Mouse (Mus musculus) myocyte (in vitro differentiated cells): ENCODE measurements around the gene Sypl. TPM values are rescaled to one million over a fixed set of nuclear protein-coding genes. Genes with fewer than 3 reads are reported as not detected.

ENCODE experiments used
- H3K27me3 ChIP-seq: one replicate; pipeline ENCODE4 v1.6.1; 2011; ENCODE audit not compliant: control insufficient read depth, insufficient read depth, insufficient read length
- H3K36me3 ChIP-seq: one replicate; pipeline ENCODE4 v1.6.1; 2011; ENCODE audit not compliant: control insufficient read depth, insufficient read depth
- H3K4me2 ChIP-seq: one replicate; pipeline ENCODE4 v1.6.1; 2011; ENCODE audit warnings: low read depth, control low read depth
- H3K4me3 ChIP-seq: one replicate; pipeline ENCODE4 v1.5.1; 2011; ENCODE audit warnings: mild to moderate bottlenecking, control low read depth, moderate library complexity
- H3K79me2 ChIP-seq: one replicate; pipeline ENCODE4 v1.6.1; 2011; ENCODE audit not compliant: control insufficient read depth, insufficient read depth
- H3ac ChIP-seq: one replicate; pipeline ENCODE4 v1.6.1; 2011; ENCODE audit not compliant: control insufficient read depth, insufficient read length
- CEBPB ChIP-seq: IDR thresholded peaks from 2 replicates; pipeline ENCODE4 v1.6.1; 2011; ENCODE audit warnings: mild to moderate bottlenecking, moderate library complexity; ENCODE audit not compliant: poor library complexity, insufficient read depth, severe bottlenecking
- E2F4 ChIP-seq: IDR thresholded peaks from one replicate; pipeline ENCODE4 v1.6.1; 2011; ENCODE audit warnings: mild to moderate bottlenecking, control low read depth, moderate library complexity; ENCODE audit not compliant: insufficient read depth
- MAX ChIP-seq: IDR thresholded peaks from one replicate; pipeline ENCODE4 v1.6.1; 2011; ENCODE audit warnings: low read depth, mild to moderate bottlenecking, control low read depth
- MYOD1 ChIP-seq, 3 experiments: IDR thresholded peaks; one replicate each; pipeline ENCODE4 v1.6.1; 2011; ENCODE audit warnings: control low read depth in 2 of 3, low read depth in 2 of 3, mild to moderate bottlenecking in 2 of 3, moderate library complexity in 1 of 3; ENCODE audit not compliant: insufficient read length in 2 of 3, control insufficient read depth in 1 of 3
- MYOG ChIP-seq, 3 experiments: IDR thresholded peaks; one replicate each; pipeline ENCODE4 v1.6.1; 2011; ENCODE audit warnings: control low read depth in 2 of 3, low read depth in 2 of 3, mild to moderate bottlenecking in 2 of 3; ENCODE audit not compliant: insufficient read length in 2 of 3, control insufficient read depth in 1 of 3, insufficient read depth in 1 of 3
- POLR2A ChIP-seq: IDR thresholded peaks from one replicate; pipeline ENCODE4 v1.6.1; 2011; ENCODE audit warnings: low read depth, mild to moderate bottlenecking, control low read depth, moderate library complexity; ENCODE audit not compliant: insufficient read length
- POLR2AphosphoS2 ChIP-seq: IDR thresholded peaks from one replicate; pipeline ENCODE4 v1.6.1; 2011; ENCODE audit warnings: low read depth, control low read depth; ENCODE audit not compliant: insufficient read length
- REST ChIP-seq: IDR thresholded peaks from one replicate; pipeline ENCODE4 v1.6.1; 2011; ENCODE audit warnings: mild to moderate bottlenecking, control low read depth, moderate library complexity; ENCODE audit not compliant: insufficient read depth, insufficient read length
- SRF ChIP-seq: IDR thresholded peaks from one replicate; pipeline ENCODE4 v1.6.1; 2011; ENCODE audit warnings: low read depth; ENCODE audit not compliant: control insufficient read depth, insufficient read length
- TCF12 ChIP-seq: IDR thresholded peaks from one replicate; pipeline ENCODE4 v1.6.1; 2011; ENCODE audit warnings: mild to moderate bottlenecking, control low read depth; ENCODE audit not compliant: poor library complexity, insufficient read depth, severe bottlenecking
- TCF3 ChIP-seq: IDR thresholded peaks from one replicate; pipeline ENCODE4 v1.6.1; 2011; ENCODE audit warnings: low read depth, control low read depth; ENCODE audit not compliant: insufficient read length
- USF1 ChIP-seq: IDR thresholded peaks from one replicate; pipeline ENCODE4 v1.6.1; 2011; ENCODE audit warnings: low read depth, mild to moderate bottlenecking, control low read depth, moderate library complexity
- polyA plus RNA-seq: library from polyadenylated mRNA; unstranded; fragments of >200 nt; fragmentation: generic; extraction: Trizol; gene quantifications from one replicate; pipeline ENCODE4 v1.2.1, GENCODE M21; 2012; ENCODE audit warnings: missing spikeins

Sypl gene
- 64.0 TPM for polyA plus RNA-seq

- Histone ChIP-seq H3K36me3 (no peaks in the 10 kb centered on the region), H3ac (peak within 1 kb of the TSS; percentile 56), H3K4me2 (peak within 1 kb of the TSS; percentile 99), H3K27me3 (no peaks in the 10 kb centered on the region), H3K4me3 (peak within 1 kb of the TSS; percentile 90), H3K79me2 (peaks cover 42% of the 10 kb centered on the region)
- TF ChIP-seq MYOD1 (IDR thresholded peaks at IDR 0.05; ENCODE audit: control insufficient read depth in 1 of 3, insufficient read length in 2 of 3, low read depth in 2 of 3) (peak in 2 of 3 experiments; percentile 42 to 60), SRF (peak; percentile 81), POLR2AphosphoS2 (peak; percentile 78), E2F4 (no peak), POLR2A (peak; percentile 80), TCF12 (no peak), CEBPB (0 out of 2 replicates have a peak, but pooled peaks have one; percentile 6), USF1 (no peak), MYOG (IDR thresholded peaks at IDR 0.05; ENCODE audit: control insufficient read depth in 1 of 3, insufficient read depth in 1 of 3, insufficient read length in 2 of 3, low read depth in 2 of 3) (peak in 1 of 3 experiments; percentile 59)
These were observed at the start of gene Sypl for GRCm38 (mm10) chr12:32953596-32954215. Sypl (plus strand) TSS chr12:32953891.

- H3K4me2 ChIP-seq, result no peak overlapping the region
- H3K36me3 ChIP-seq, result no peaks in the 10 kb centered on the region
- no peak overlapping the region for H3ac ChIP-seq
- H3K79me2 ChIP-seq, result no peaks in the 10 kb centered on the region
- no peak overlapping the region for H3K4me3 ChIP-seq
- TF ChIP-seq MYOD1 (IDR thresholded peaks at IDR 0.05; ENCODE audit: control insufficient read depth in 1 of 3, insufficient read length in 2 of 3, low read depth in 2 of 3) (no peak), TCF3 (no peak), CEBPB (no peak), MAX (no peak), E2F4 (no peak), MYOG (IDR thresholded peaks at IDR 0.05; ENCODE audit: control insufficient read depth in 1 of 3, insufficient read depth in 1 of 3, insufficient read length in 2 of 3, low read depth in 2 of 3) (no peak)
- H3K27me3 ChIP-seq, result peaks cover 11% of the 10 kb centered on the region
These were observed 44.0 kb upstream of the Sypl start for GRCm38 (mm10) chr12:32909686-32910085.

- H3K4me2 ChIP-seq, result peak overlapping the region; percentile 82
- H3K79me2 ChIP-seq, result no peaks in the 10 kb centered on the region
- peaks cover 11% of the 10 kb centered on the region for H3K27me3 ChIP-seq
- no peak overlapping the region for H3ac ChIP-seq
- TF ChIP-seq USF1 (no peak), E2F4 (no peak), POLR2A (no peak), SRF (no peak), POLR2AphosphoS2 (no peak), MYOG (IDR thresholded peaks at IDR 0.05; ENCODE audit: control insufficient read depth in 1 of 3, insufficient read depth in 1 of 3, insufficient read length in 2 of 3, low read depth in 2 of 3) (no peak), REST (no peak), MYOD1 (IDR thresholded peaks at IDR 0.05; ENCODE audit: control insufficient read depth in 1 of 3, insufficient read length in 2 of 3, low read depth in 2 of 3) (no peak), MAX (no peak), TCF3 (no peak), TCF12 (no peak), CEBPB (no peak)
- H3K36me3 ChIP-seq, result no peaks in the 10 kb centered on the region
- H3K4me3 ChIP-seq, result no peak overlapping the region
These were observed 43.6 kb upstream of the Sypl start for GRCm38 (mm10) chr12:32910092-32910491.

- H3K4me3 ChIP-seq, result no peak overlapping the region
- H3ac ChIP-seq, result no peak overlapping the region
- peak overlapping the region; percentile 82 for H3K4me2 ChIP-seq
These were observed 43.0 kb upstream of the Sypl start for GRCm38 (mm10) chr12:32910560-32911194.

DNA sequence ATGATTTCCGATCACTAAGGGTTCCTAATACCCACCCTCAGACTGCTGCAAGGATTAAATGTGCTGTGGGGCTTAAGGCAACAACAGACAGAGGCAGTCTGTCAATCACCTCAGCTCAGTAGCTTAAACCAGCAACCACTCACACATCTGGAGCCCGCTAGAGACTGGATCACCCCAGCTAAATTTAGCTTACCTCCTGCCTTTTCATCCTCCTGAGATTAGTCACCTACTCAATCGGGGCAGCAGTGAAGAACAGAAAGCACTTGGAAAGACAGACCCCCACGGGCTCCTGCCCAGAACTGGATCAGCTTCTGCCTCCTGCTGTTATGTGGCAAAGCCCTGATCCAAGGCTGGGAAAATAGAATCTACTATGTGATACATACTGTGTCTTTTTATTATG lies 42.1 kb upstream of the Sypl start:
- no peak overlapping the region for H3K4me2 ChIP-seq
- no peak overlapping the region for H3ac ChIP-seq
- no peaks in the 10 kb centered on the region for H3K36me3 ChIP-seq
- no peak for TF ChIP-seq MYOD1 (IDR thresholded peaks at IDR 0.05; ENCODE audit: control insufficient read depth in 1 of 3, insufficient read length in 2 of 3, low read depth in 2 of 3)
- TF ChIP-seq POLR2AphosphoS2, result no peak
- TF ChIP-seq MYOG (IDR thresholded peaks at IDR 0.05; ENCODE audit: control insufficient read depth in 1 of 3, insufficient read depth in 1 of 3, insufficient read length in 2 of 3, low read depth in 2 of 3), result no peak
- no peak for TF ChIP-seq MAX
- TF ChIP-seq TCF12, result no peak
- TF ChIP-seq SRF, result no peak
- H3K79me2 ChIP-seq, result no peaks in the 10 kb centered on the region
- H3K4me3 ChIP-seq, result no peak overlapping the region
- peaks cover 11% of the 10 kb centered on the region for H3K27me3 ChIP-seq

More at GRCm38 (mm10) chr12:32910560-32911194, 43.0 kb upstream of the Sypl start:
- H3K36me3 ChIP-seq, result no peaks in the 10 kb centered on the region
- H3K79me2 ChIP-seq, result no peaks in the 10 kb centered on the region
- TF ChIP-seq TCF3, result no peak
- no peak for TF ChIP-seq POLR2A
- no peak for TF ChIP-seq TCF12
- no peak for TF ChIP-seq SRF
- H3K27me3 ChIP-seq, result peaks cover 11% of the 10 kb centered on the region
